Mouse (Mus musculus) MEL (cell line): ENCODE measurements around the gene Mmp25.

Source experiments
- CHD2 ChIP-seq: IDR thresholded peaks from 2 replicates; pipeline ENCODE4 v1.6.1; 2011; ENCODE audit warnings: low read length, improper control_type of control experiment
- E2F4 ChIP-seq: IDR thresholded peaks from 2 replicates; pipeline ENCODE4 v1.6.1; 2011; ENCODE audit warnings: low read depth, low read length, improper control_type of control experiment, borderline replicate concordance
- MAX ChIP-seq: IDR thresholded peaks from 2 replicates; pipeline ENCODE4 v1.6.1; 2011; ENCODE audit warnings: low read length, improper control_type of control experiment

- TF ChIP-seq E2F4 (no peak), MAX (no peak), CHD2 (no peak)
Observed at GRCm38 (mm10) chr17:23670516-23671074, 25.5 kb upstream of the Mmp25 start.
